Mouse (Mus musculus) cortical plate, adult 2 months (tissue): ENCODE measurements around the gene Chd6.

Experiments
- CTCF ChIP-seq: fragments of 200-500 bp; IDR thresholded peaks from 2 replicates; pipeline ENCODE4 v1.5.1; 2011; ENCODE audit warnings: mild to moderate bottlenecking, control low read depth, low read length; ENCODE audit not compliant: insufficient read depth; ENCODE audit errors: extremely low read depth
- POLR2A ChIP-seq: fragments of 200-500 bp; IDR thresholded peaks from 2 replicates; pipeline ENCODE4 v1.6.1; 2011; ENCODE audit warnings: mild to moderate bottlenecking, low read length, control low read depth; ENCODE audit not compliant: insufficient read depth; ENCODE audit errors: extremely low read depth

GRCm38 (mm10) chr2:160954541-160954940 is 154.3 kb downstream of the Chd6 start:
- TF ChIP-seq POLR2A (no peak), CTCF (no peak)
